Mouse (Mus musculus): ENCODE results near the gene Aff1. TPM values are rescaled to one million over a fixed set of nuclear protein-coding genes. Genes with fewer than 3 reads are reported as not detected.
A peak's percentile ranks its signal among the peaks of the same experiment; 100 is the strongest.

The Aff1 gene
- polyA plus RNA-seq, 1 experiment from 2014 or later = 1.9 TPM

GRCm38 (mm10) chr5:103690190-103690589, 2.0 kb upstream of the Aff1 start:
- ATAC-seq = no peak
- WGBS = 90% methylated on average over 8 of the region's 8 CpGs
- Histone ChIP-seq H3K9me3 (ENCODE audit: control insufficient read depth, low read length) (no peaks in the 10 kb centered on the region), H3K4me3 (ENCODE audit: low read length) (no peak overlapping the region), H3K9ac (ENCODE audit: low read depth, low read length) (no peak overlapping the region), H3K4me2 (ENCODE audit: low read length) (no peak overlapping the region), H3K27me3 (replicated peaks; ENCODE audit: control insufficient read depth, insufficient read depth, low read length) (peaks cover 11% of the 10 kb centered on the region), H3K4me1 (ENCODE audit: control insufficient read depth, insufficient read depth, low read depth, low read length) (peaks cover 19% of the 10 kb centered on the region), H3K27ac (ENCODE audit: low read depth, low read length) (no peak overlapping the region), H3K36me3 (ENCODE audit: control insufficient read depth, insufficient read depth, low read length) (no peaks in the 10 kb centered on the region)

GRCm38 (mm10) chr5:103691171-103691570, 1.0 kb upstream of the Aff1 start:
- no peaks in the 10 kb centered on the region for H3K36me3 ChIP-seq (ENCODE audit: control insufficient read depth, insufficient read depth, low read length)
- H3K9ac ChIP-seq (ENCODE audit: low read depth, low read length) = no peak overlapping the region
- H3K27me3 ChIP-seq (replicated peaks; ENCODE audit: control insufficient read depth, insufficient read depth, low read length) = peaks cover 11% of the 10 kb centered on the region
- H3K4me3 ChIP-seq (ENCODE audit: low read length) = no peak overlapping the region
- ATAC-seq = no peak
- H3K4me2 ChIP-seq (ENCODE audit: low read length) = no peak overlapping the region
- no peak overlapping the region for H3K27ac ChIP-seq (ENCODE audit: low read depth, low read length)
- H3K9me3 ChIP-seq (ENCODE audit: control insufficient read depth, low read length) = no peaks in the 10 kb centered on the region
- H3K4me1 ChIP-seq (ENCODE audit: control insufficient read depth, insufficient read depth, low read depth, low read length) = peaks cover 19% of the 10 kb centered on the region

GRCm38 (mm10) chr5:103692531-103693040, 412 bp downstream of the Aff1 start:
- Histone ChIP-seq H3K4me2 (ENCODE audit: low read length) (peak overlapping the region; percentile 100), H3K27ac (ENCODE audit: low read depth, low read length) (no peak overlapping the region), H3K4me1 (ENCODE audit: control insufficient read depth, insufficient read depth, low read depth, low read length) (peaks cover 19% of the 10 kb centered on the region), H3K9me3 (ENCODE audit: control insufficient read depth, low read length) (no peaks in the 10 kb centered on the region), H3K9ac (ENCODE audit: low read depth, low read length) (peak overlapping the region; percentile 64), H3K4me3 (ENCODE audit: low read length) (peak overlapping the region; percentile 67), H3K36me3 (ENCODE audit: control insufficient read depth, insufficient read depth, low read length) (no peaks in the 10 kb centered on the region), H3K27me3 (replicated peaks; ENCODE audit: control insufficient read depth, insufficient read depth, low read length) (peaks cover 11% of the 10 kb centered on the region)
- 0% methylated on average over 34 of the region's 34 CpGs for WGBS
- no peak; the same call in 1 of the 2 replicates for ATAC-seq

- peaks cover 11% of the 10 kb centered on the region for H3K27me3 ChIP-seq (replicated peaks; ENCODE audit: control insufficient read depth, insufficient read depth, low read length)
- no peak overlapping the region for H3K9ac ChIP-seq (ENCODE audit: low read depth, low read length)
- peak overlapping the region; percentile 67 for H3K4me3 ChIP-seq (ENCODE audit: low read length)
- peak overlapping the region; percentile 100 for H3K4me2 ChIP-seq (ENCODE audit: low read length)
- WGBS = 2% methylated on average over 27 of the region's 28 CpGs
- ATAC-seq = peak; percentile 35; the same call in 1 of the 2 replicates
- no peaks in the 10 kb centered on the region for H3K9me3 ChIP-seq (ENCODE audit: control insufficient read depth, low read length)
- no peak overlapping the region for H3K27ac ChIP-seq (ENCODE audit: low read depth, low read length)
- peaks cover 19% of the 10 kb centered on the region for H3K4me1 ChIP-seq (ENCODE audit: control insufficient read depth, insufficient read depth, low read depth, low read length)
- H3K36me3 ChIP-seq (ENCODE audit: control insufficient read depth, insufficient read depth, low read length) = no peaks in the 10 kb centered on the region
These were observed 967 bp downstream of the Aff1 start for GRCm38 (mm10) chr5:103693041-103693641.

- Histone ChIP-seq H3K4me1 (ENCODE audit: control insufficient read depth, insufficient read depth, low read depth, low read length) (peaks cover 19% of the 10 kb centered on the region), H3K27ac (ENCODE audit: low read depth, low read length) (no peak overlapping the region), H3K27me3 (replicated peaks; ENCODE audit: control insufficient read depth, insufficient read depth, low read length) (peaks cover 11% of the 10 kb centered on the region), H3K4me2 (ENCODE audit: low read length) (no peak overlapping the region), H3K9me3 (ENCODE audit: control insufficient read depth, low read length) (no peaks in the 10 kb centered on the region), H3K4me3 (ENCODE audit: low read length) (no peak overlapping the region), H3K9ac (ENCODE audit: low read depth, low read length) (no peak overlapping the region), H3K36me3 (ENCODE audit: control insufficient read depth, insufficient read depth, low read length) (no peaks in the 10 kb centered on the region)
- no peak for ATAC-seq
- WGBS = 64% methylated on average over 6 of the region's 6 CpGs
These were observed 1.9 kb downstream of the Aff1 start for GRCm38 (mm10) chr5:103694094-103694493.

- ATAC-seq = no peak
These were observed 5.8 kb downstream of the Aff1 start for GRCm38 (mm10) chr5:103697875-103698491.

GRCm38 (mm10) chr5:103698577-103698976, 6.4 kb downstream of the Aff1 start:
- 80% methylated on average over 4 of the region's 4 CpGs for WGBS
- no peak overlapping the region for H3K4me2 ChIP-seq (ENCODE audit: low read length)
- ATAC-seq = no peak
- H3K9me3 ChIP-seq (ENCODE audit: control insufficient read depth, low read length) = no peaks in the 10 kb centered on the region
- no peak overlapping the region for H3K27ac ChIP-seq (ENCODE audit: low read depth, low read length)
- H3K36me3 ChIP-seq (ENCODE audit: control insufficient read depth, insufficient read depth, low read length) = no peaks in the 10 kb centered on the region
- no peak overlapping the region for H3K4me3 ChIP-seq (ENCODE audit: low read length)
- H3K27me3 ChIP-seq (replicated peaks; ENCODE audit: control insufficient read depth, insufficient read depth, low read length) = peaks cover 7% of the 10 kb centered on the region
- H3K4me1 ChIP-seq (ENCODE audit: control insufficient read depth, insufficient read depth, low read depth, low read length) = peaks cover 4% of the 10 kb centered on the region
- no peak overlapping the region for H3K9ac ChIP-seq (ENCODE audit: low read depth, low read length)

More at GRCm38 (mm10) chr5:103697875-103698491, 5.8 kb downstream of the Aff1 start:
- H3K9ac ChIP-seq (ENCODE audit: low read depth, low read length) = no peak overlapping the region
- peaks cover 7% of the 10 kb centered on the region for H3K27me3 ChIP-seq (replicated peaks; ENCODE audit: control insufficient read depth, insufficient read depth, low read length)
- H3K4me3 ChIP-seq (ENCODE audit: low read length) = no peak overlapping the region
- WGBS = 73% methylated on average over 5 of the region's 5 CpGs
- H3K4me1 ChIP-seq (ENCODE audit: control insufficient read depth, insufficient read depth, low read depth, low read length) = peaks cover 10% of the 10 kb centered on the region
- no peaks in the 10 kb centered on the region for H3K36me3 ChIP-seq (ENCODE audit: control insufficient read depth, insufficient read depth, low read length)
- H3K27ac ChIP-seq (ENCODE audit: low read depth, low read length) = no peak overlapping the region
- H3K9me3 ChIP-seq (ENCODE audit: control insufficient read depth, low read length) = no peaks in the 10 kb centered on the region
- H3K4me2 ChIP-seq (ENCODE audit: low read length) = no peak overlapping the region

- no peak overlapping the region for H3K4me2 ChIP-seq (ENCODE audit: low read length)
These were observed 7.4 kb downstream of the Aff1 start for GRCm38 (mm10) chr5:103699537-103699936.

GRCm38 (mm10) chr5:103700661-103701060, 8.5 kb downstream of the Aff1 start:
- 65% methylated on average over 2 of the region's 2 CpGs for WGBS
- Histone ChIP-seq H3K9me3 (ENCODE audit: control insufficient read depth, low read length) (no peaks in the 10 kb centered on the region), H3K27ac (ENCODE audit: low read depth, low read length) (no peak overlapping the region), H3K4me2 (ENCODE audit: low read length) (no peak overlapping the region), H3K36me3 (ENCODE audit: control insufficient read depth, insufficient read depth, low read length) (no peaks in the 10 kb centered on the region), H3K4me3 (ENCODE audit: low read length) (no peak overlapping the region), H3K27me3 (replicated peaks; ENCODE audit: control insufficient read depth, insufficient read depth, low read length) (no peaks in the 10 kb centered on the region), H3K9ac (ENCODE audit: low read depth, low read length) (no peak overlapping the region), H3K4me1 (ENCODE audit: control insufficient read depth, insufficient read depth, low read depth, low read length) (peaks cover 4% of the 10 kb centered on the region)
- no peak for ATAC-seq

More at GRCm38 (mm10) chr5:103699537-103699936, 7.4 kb downstream of the Aff1 start:
- Histone ChIP-seq H3K27me3 (replicated peaks; ENCODE audit: control insufficient read depth, insufficient read depth, low read length) (peaks cover 3% of the 10 kb centered on the region), H3K9ac (ENCODE audit: low read depth, low read length) (no peak overlapping the region), H3K9me3 (ENCODE audit: control insufficient read depth, low read length) (no peaks in the 10 kb centered on the region), H3K4me1 (ENCODE audit: control insufficient read depth, insufficient read depth, low read depth, low read length) (peaks cover 4% of the 10 kb centered on the region), H3K4me3 (ENCODE audit: low read length) (no peak overlapping the region), H3K27ac (ENCODE audit: low read depth, low read length) (no peak overlapping the region), H3K36me3 (ENCODE audit: control insufficient read depth, insufficient read depth, low read length) (no peaks in the 10 kb centered on the region)
- ATAC-seq = no peak
- 33% methylated on average over 4 of the region's 4 CpGs for WGBS
